Mouse (Mus musculus): Measurements from ENCODE around the gene Pnmt. TPM values are rescaled to one million over a fixed set of nuclear protein-coding genes. Genes with fewer than 3 reads are reported as not detected.
A peak's percentile ranks its signal among the peaks of the same experiment; 100 is the strongest.

Pnmt gene
- polyA plus RNA-seq, 1 experiment from 2014 or later: 4.9 TPM

GRCm38 (mm10) chr11:98346168-98346567 is 40.1 kb upstream of the Pnmt start:
- Histone ChIP-seq H3K9ac (ENCODE audit: low read depth, low read length) (no peak overlapping the region), H3K4me1 (ENCODE audit: control insufficient read depth, insufficient read depth, low read depth, low read length) (peaks cover 24% of the 10 kb centered on the region), H3K27me3 (replicated peaks; ENCODE audit: control insufficient read depth, insufficient read depth, low read length) (peaks cover 54% of the 10 kb centered on the region), H3K36me3 (ENCODE audit: control insufficient read depth, insufficient read depth, low read length) (no peaks in the 10 kb centered on the region), H3K9me3 (ENCODE audit: control insufficient read depth, low read length) (no peaks in the 10 kb centered on the region), H3K4me2 (ENCODE audit: low read length) (no peak overlapping the region), H3K27ac (ENCODE audit: low read depth, low read length) (no peak overlapping the region), H3K4me3 (ENCODE audit: low read length) (no peak overlapping the region)
- no peak for ATAC-seq
- WGBS: 12% methylated on average over 9 of the region's 9 CpGs

DNA sequence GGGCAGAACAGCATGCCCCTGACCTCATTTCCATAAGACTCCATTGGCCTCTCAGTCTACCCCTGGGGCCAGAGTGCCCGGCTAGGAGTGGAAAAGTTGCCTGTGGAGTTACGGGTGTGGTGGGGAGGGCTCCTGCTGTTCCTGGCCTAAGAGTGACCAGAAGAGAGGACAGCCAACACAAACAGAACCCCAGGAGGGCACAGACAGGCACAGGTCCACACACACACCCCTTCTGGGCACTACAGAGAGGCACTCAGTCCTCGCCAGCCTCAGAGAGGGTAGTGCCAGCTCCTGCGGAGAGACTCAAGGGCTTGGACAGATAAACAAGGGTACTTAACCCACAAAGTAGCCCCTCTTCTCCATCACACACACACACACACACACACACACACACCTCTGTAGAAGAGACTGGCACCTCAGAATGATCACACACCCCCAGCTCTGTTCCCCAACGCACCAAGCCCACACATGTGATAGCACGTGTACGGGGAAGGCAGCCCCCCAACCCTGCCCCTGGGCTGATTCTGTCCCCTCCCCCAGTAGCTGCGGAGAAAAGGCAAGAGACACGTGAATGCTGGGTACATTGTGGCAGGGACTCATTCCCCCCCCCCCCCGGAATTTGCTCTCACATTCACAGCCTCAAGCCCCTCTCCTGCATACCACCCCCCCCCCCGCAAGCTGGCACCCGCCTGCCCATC is 38.7 kb upstream of the Pnmt start:
- Histone ChIP-seq H3K9ac (ENCODE audit: low read depth, low read length) (no peak overlapping the region), H3K4me3 (ENCODE audit: low read length) (peak overlapping the region; percentile 69), H3K36me3 (ENCODE audit: control insufficient read depth, insufficient read depth, low read length) (no peaks in the 10 kb centered on the region), H3K4me1 (ENCODE audit: control insufficient read depth, insufficient read depth, low read depth, low read length) (peaks cover 17% of the 10 kb centered on the region), H3K27ac (ENCODE audit: low read depth, low read length) (no peak overlapping the region), H3K27me3 (replicated peaks; ENCODE audit: control insufficient read depth, insufficient read depth, low read length) (peaks cover 55% of the 10 kb centered on the region), H3K4me2 (ENCODE audit: low read length) (peak overlapping the region; percentile 99), H3K9me3 (ENCODE audit: control insufficient read depth, low read length) (no peaks in the 10 kb centered on the region)
- 6% methylated on average over 9 of the region's 12 CpGs for WGBS
- ATAC-seq: no peak

DNA sequence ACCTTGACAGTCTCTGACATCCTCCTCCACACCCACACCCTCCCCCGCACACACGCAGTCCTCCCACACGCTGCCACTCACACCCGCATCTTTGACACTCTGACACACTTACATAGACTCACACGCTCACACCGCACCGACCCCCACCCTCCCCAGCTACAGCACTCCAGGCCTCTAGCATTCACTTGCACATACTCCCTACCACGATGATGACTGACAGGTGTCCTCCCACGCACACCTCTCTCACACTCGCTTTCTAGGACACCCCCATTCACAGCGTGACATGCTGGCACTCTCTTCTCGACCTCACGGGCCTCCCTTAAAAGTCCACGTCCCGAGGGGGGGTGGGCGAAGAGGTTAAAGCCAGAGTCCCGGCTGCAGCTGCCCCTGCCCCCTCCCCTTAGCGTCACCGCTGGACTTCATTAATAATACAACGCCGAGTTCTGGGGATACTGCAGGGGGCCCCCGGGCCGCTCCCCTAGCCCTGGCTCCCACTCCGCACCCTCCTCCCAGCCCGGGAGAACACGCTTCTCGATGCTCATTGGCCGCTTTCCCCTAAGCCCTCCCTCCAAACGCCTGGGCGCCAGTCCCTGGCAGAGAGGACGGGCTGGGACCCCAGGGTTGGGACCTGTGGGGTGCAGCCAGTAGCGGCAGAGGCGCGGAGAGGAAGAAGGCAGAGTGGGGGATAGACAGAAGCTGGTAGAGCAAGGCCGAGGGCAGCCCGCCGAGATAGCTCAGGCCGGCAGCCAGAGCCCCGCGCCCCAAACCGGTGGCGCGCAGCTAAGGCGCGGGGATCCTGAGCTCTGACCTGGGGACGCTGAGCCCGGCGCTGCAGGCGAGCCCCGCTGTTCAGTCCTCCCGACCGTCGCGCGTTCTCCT is 37.9 kb upstream of the Pnmt start, which contains the start of gene Ppp1r1b:
Gene Ppp1r1b, plus strand, starts transcription at position 322 of the 879 bp plus-strand sequence.
- H3K4me2 ChIP-seq (ENCODE audit: low read length): peak within 1 kb of the TSS; percentile 99
- no peak within 1 kb of the TSS for H3K27ac ChIP-seq (ENCODE audit: low read depth, low read length)
- peaks cover 55% of the 10 kb centered on the region for H3K27me3 ChIP-seq (replicated peaks; ENCODE audit: control insufficient read depth, insufficient read depth, low read length)
- under 1% methylated on average over 55 of the region's 55 CpGs for WGBS
- H3K4me1 ChIP-seq (ENCODE audit: control insufficient read depth, insufficient read depth, low read depth, low read length): peaks cover 17% of the 10 kb centered on the region
- no peaks in the 10 kb centered on the region for H3K9me3 ChIP-seq (ENCODE audit: control insufficient read depth, low read length)
- ATAC-seq: peak; percentile 46
- peak within 1 kb of the TSS; percentile 68 for H3K9ac ChIP-seq (ENCODE audit: low read depth, low read length)
- no peaks in the 10 kb centered on the region for H3K36me3 ChIP-seq (ENCODE audit: control insufficient read depth, insufficient read depth, low read length)
- peak within 1 kb of the TSS; percentile 69 for H3K4me3 ChIP-seq (ENCODE audit: low read length)

DNA sequence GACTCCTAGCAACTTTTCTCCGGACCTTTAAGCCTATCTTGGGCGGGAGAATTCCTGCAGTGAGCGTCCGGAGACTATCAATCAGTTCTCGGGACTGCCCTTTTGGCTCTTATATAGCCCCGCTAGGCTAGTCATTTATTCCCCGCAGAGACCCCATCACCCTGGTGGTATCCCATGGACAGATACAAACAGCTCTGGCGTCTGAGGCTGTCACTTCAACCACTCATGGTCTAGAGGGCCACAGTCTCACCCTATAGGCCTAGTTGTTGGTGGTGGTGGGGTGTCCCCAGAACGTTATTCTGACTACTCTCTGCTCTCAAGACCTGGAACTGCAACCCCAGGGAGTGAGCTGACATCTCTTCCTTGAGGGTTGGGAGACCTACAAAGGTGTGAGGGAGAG is 36.9 kb upstream of the Pnmt start:
- H3K9me3 ChIP-seq (ENCODE audit: control insufficient read depth, low read length): no peaks in the 10 kb centered on the region
- H3K4me2 ChIP-seq (ENCODE audit: low read length): peak overlapping the region; percentile 99
- no peak overlapping the region for H3K9ac ChIP-seq (ENCODE audit: low read depth, low read length)
- no peak overlapping the region for H3K27ac ChIP-seq (ENCODE audit: low read depth, low read length)
- peaks cover 58% of the 10 kb centered on the region for H3K27me3 ChIP-seq (replicated peaks; ENCODE audit: control insufficient read depth, insufficient read depth, low read length)
- H3K4me1 ChIP-seq (ENCODE audit: control insufficient read depth, insufficient read depth, low read depth, low read length): peaks cover 17% of the 10 kb centered on the region
- no peaks in the 10 kb centered on the region for H3K36me3 ChIP-seq (ENCODE audit: control insufficient read depth, insufficient read depth, low read length)
- H3K4me3 ChIP-seq (ENCODE audit: low read length): peak overlapping the region; percentile 69; the same call in 1 of the 2 replicates
- no peak for ATAC-seq
- 5% methylated on average over 9 of the region's 9 CpGs for WGBS

- H3K9ac ChIP-seq (ENCODE audit: low read depth, low read length): no peak overlapping the region
- peaks cover 42% of the 10 kb centered on the region for H3K27me3 ChIP-seq (replicated peaks; ENCODE audit: control insufficient read depth, insufficient read depth, low read length)
- no peak overlapping the region for H3K4me2 ChIP-seq (ENCODE audit: low read length)
- WGBS: 79% methylated on average over 18 of the region's 18 CpGs
- no peak for ATAC-seq
- no peaks in the 10 kb centered on the region for H3K36me3 ChIP-seq (ENCODE audit: control insufficient read depth, insufficient read depth, low read length)
- H3K9me3 ChIP-seq (ENCODE audit: control insufficient read depth, low read length): no peaks in the 10 kb centered on the region
- H3K4me3 ChIP-seq (ENCODE audit: low read length): no peak overlapping the region
- peaks cover 16% of the 10 kb centered on the region for H3K4me1 ChIP-seq (ENCODE audit: control insufficient read depth, insufficient read depth, low read depth, low read length)
- no peak overlapping the region for H3K27ac ChIP-seq (ENCODE audit: low read depth, low read length)
These were observed 33.8 kb upstream of the Pnmt start for GRCm38 (mm10) chr11:98352272-98352990.

- H3K9me3 ChIP-seq (ENCODE audit: control insufficient read depth, low read length): no peaks in the 10 kb centered on the region
- 45% methylated on average over 8 of the region's 8 CpGs for WGBS
- no peak overlapping the region for H3K4me2 ChIP-seq (ENCODE audit: low read length)
- no peak overlapping the region for H3K9ac ChIP-seq (ENCODE audit: low read depth, low read length)
- ATAC-seq: no peak
- H3K4me3 ChIP-seq (ENCODE audit: low read length): no peak overlapping the region
- peaks cover 10% of the 10 kb centered on the region for H3K4me1 ChIP-seq (ENCODE audit: control insufficient read depth, insufficient read depth, low read depth, low read length)
- peaks cover 29% of the 10 kb centered on the region for H3K27me3 ChIP-seq (replicated peaks; ENCODE audit: control insufficient read depth, insufficient read depth, low read length)
- H3K36me3 ChIP-seq (ENCODE audit: control insufficient read depth, insufficient read depth, low read length): no peaks in the 10 kb centered on the region
- no peak overlapping the region for H3K27ac ChIP-seq (ENCODE audit: low read depth, low read length)
These were observed 32.5 kb upstream of the Pnmt start for GRCm38 (mm10) chr11:98353651-98354211.

DNA sequence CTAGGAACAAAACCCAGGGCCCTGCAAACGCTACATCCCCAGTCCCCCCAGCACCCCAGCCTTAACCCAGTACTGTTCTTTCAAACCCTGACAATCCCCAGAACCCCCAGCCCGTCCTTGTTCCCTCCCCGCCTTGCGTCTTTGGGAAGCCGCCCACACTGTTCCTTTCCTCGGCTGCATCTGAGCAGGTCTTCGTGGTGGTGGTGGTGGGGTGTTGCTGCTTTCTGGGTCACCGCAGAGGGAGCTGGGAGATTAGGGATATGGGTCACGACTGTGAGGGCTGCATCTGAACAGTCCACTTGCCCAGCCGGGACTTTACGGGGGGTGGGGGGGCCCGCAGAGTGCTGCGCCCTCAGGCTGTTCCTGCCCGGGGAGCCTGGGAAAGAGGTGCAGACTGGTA is 31.8 kb upstream of the Pnmt start:
- H3K27me3 ChIP-seq (replicated peaks; ENCODE audit: control insufficient read depth, insufficient read depth, low read length): peaks cover 27% of the 10 kb centered on the region
- H3K4me1 ChIP-seq (ENCODE audit: control insufficient read depth, insufficient read depth, low read depth, low read length): peaks cover 13% of the 10 kb centered on the region
- WGBS: 70% methylated on average over 14 of the region's 14 CpGs
- H3K36me3 ChIP-seq (ENCODE audit: control insufficient read depth, insufficient read depth, low read length): no peaks in the 10 kb centered on the region
- no peak overlapping the region for H3K4me3 ChIP-seq (ENCODE audit: low read length)
- H3K9ac ChIP-seq (ENCODE audit: low read depth, low read length): no peak overlapping the region
- no peak overlapping the region for H3K27ac ChIP-seq (ENCODE audit: low read depth, low read length)
- no peak for ATAC-seq
- no peak overlapping the region for H3K4me2 ChIP-seq (ENCODE audit: low read length)
- H3K9me3 ChIP-seq (ENCODE audit: control insufficient read depth, low read length): no peaks in the 10 kb centered on the region

DNA sequence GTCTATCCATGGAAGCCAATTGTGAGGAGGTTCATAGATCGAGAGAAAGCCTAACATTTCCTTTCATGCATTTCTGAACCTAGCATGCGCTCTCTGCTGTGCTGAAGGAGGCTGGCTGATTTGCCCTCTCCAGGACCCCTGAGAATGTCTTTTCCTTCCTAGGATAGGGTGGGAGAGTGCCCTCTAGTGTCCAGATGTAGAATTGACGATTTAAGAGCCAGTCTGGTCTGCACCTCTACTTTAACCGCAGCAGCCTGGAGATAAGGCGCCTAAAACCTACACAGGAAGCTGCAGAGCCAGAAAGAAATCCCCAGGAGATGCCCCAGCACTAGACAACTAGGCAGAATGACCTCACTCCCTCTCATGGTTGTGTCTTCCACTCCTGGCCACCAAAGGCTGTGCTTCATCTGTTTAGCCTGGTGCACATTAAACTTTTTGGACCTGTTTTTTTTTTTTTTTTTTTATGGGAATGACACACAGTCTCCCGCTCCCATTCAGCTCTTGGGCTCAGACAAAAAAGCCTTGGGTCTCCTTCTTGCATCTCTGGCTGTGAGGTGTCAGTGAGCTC is 30.4 kb upstream of the Pnmt start:
- Histone ChIP-seq H3K27me3 (replicated peaks; ENCODE audit: control insufficient read depth, insufficient read depth, low read length) (peaks cover 13% of the 10 kb centered on the region), H3K4me3 (ENCODE audit: low read length) (no peak overlapping the region), H3K4me2 (ENCODE audit: low read length) (no peak overlapping the region), H3K9me3 (ENCODE audit: control insufficient read depth, low read length) (no peaks in the 10 kb centered on the region), H3K9ac (ENCODE audit: low read depth, low read length) (no peak overlapping the region), H3K27ac (ENCODE audit: low read depth, low read length) (no peak overlapping the region), H3K4me1 (ENCODE audit: control insufficient read depth, insufficient read depth, low read depth, low read length) (peaks cover 26% of the 10 kb centered on the region), H3K36me3 (ENCODE audit: control insufficient read depth, insufficient read depth, low read length) (no peaks in the 10 kb centered on the region)
- WGBS: 11% methylated on average over 6 of the region's 6 CpGs
- no peak for ATAC-seq

Measured in hindbrain, embryonic 16.5 days (tissue).